Mouse (Mus musculus) midbrain, embryonic 16.5 days (tissue): ENCODE data around the gene Ptpro. TPM values are rescaled to one million over a fixed set of nuclear protein-coding genes. Genes with fewer than 3 reads are reported as not detected.

Experiments
- polyA plus RNA-seq: library from polyadenylated mRNA; unstranded; fragments of >200 nt; fragmentation: Nextera tagmentation; extraction: Ambion mirVana; gene quantifications from 2 replicates; pipeline ENCODE4 v1.2.1, GENCODE M21; 2015

Gene Ptpro
- polyA plus RNA-seq, 1 experiment from 2014 or later: 73.7 TPM

Other genes starting within 250 kb of the Ptpro start
- 7.7 and 8.0 TPM in 2 replicates for gene Rerg, start 81.8 kb upstream of the Ptpro start, polyA plus RNA-seq